Mouse (Mus musculus): ENCODE measurements around the gene Ofd1.

Gene Ofd1

GRCm38 (mm10) chrX:166359927-166360440 lies 80.5 kb downstream of the Ofd1 start:
- DNase-seq (ENCODE audit: low spot score) = no peak

GRCm38 (mm10) chrX:166358955-166359354 lies 81.5 kb downstream of the Ofd1 start:
- no peak for DNase-seq (ENCODE audit: low spot score)

GRCm38 (mm10) chrX:166356276-166356675 lies 84.2 kb downstream of the Ofd1 start:
- no peak for DNase-seq (ENCODE audit: low spot score)

- DNase-seq (ENCODE audit: low spot score) = no peak
Measured at GRCm38 (mm10) chrX:166354913-166355312, 85.6 kb downstream of the Ofd1 start.

GRCm38 (mm10) chrX:166353412-166353811 lies 87.1 kb downstream of the Ofd1 start:
- no peak for DNase-seq (ENCODE audit: low spot score)

- DNase-seq (ENCODE audit: low spot score) = peak; percentile 63
Measured at GRCm38 (mm10) chrX:166351790-166352189, 88.7 kb downstream of the Ofd1 start.

- DNase-seq (ENCODE audit: low spot score) = no peak
Measured at GRCm38 (mm10) chrX:166348634-166349033, 91.9 kb downstream of the Ofd1 start.

- no peak for DNase-seq (ENCODE audit: low spot score)
Measured at GRCm38 (mm10) chrX:166348086-166348485, 92.4 kb downstream of the Ofd1 start.

- DNase-seq (ENCODE audit: low spot score) = no peak
Measured at GRCm38 (mm10) chrX:166344228-166345015, 96.1 kb downstream of the Ofd1 start.

- DNase-seq (ENCODE audit: low spot score) = no peak
Measured at GRCm38 (mm10) chrX:166341795-166342194, 98.7 kb downstream of the Ofd1 start.
